Mouse (Mus musculus) limb, embryonic 14.5 days (tissue): ENCODE measurements at regions not wholly inside any gene's neighbourhood (a gene's known extent, or its start where the extent isn't known, plus 50 kb on each side); places are given as distances from the start of the nearest gene placed in this dataset.

ENCODE experiments used
- ATAC-seq: fragments of 200-750 bp; cut with Nextera tagmentation; 2 replicates; pipeline ENCODE4 v1.8.0; 2017; ENCODE audit warnings: low read depth, moderate number of reproducible peaks, moderate TSS enrichment; ENCODE audit not compliant: low FRiP score
- DNase-seq: peaks from one replicate; pipeline ENCODE4 v3.0.0-alpha.2; 2015; ENCODE audit warnings: low spot score
- H3K27ac ChIP-seq: fragments of 300-500 bp; sonication (generic); replicated peaks from 2 replicates; pipeline ENCODE4 v1.5.1; 2014; ENCODE audit warnings: low read depth, mild to moderate bottlenecking, low read length, moderate library complexity, mixed read lengths
- H3K27me3 ChIP-seq: fragments of 300-500 bp; sonication (generic); 2 replicates; pipeline ENCODE4 v1.6.1; 2014; ENCODE audit warnings: low read length, mixed read lengths; ENCODE audit not compliant: control insufficient read depth, insufficient read depth
- H3K36me3 ChIP-seq: fragments of 300-500 bp; sonication (generic); 2 replicates; pipeline ENCODE4 v1.6.1; 2014; ENCODE audit warnings: mild to moderate bottlenecking, low read length, moderate library complexity, mixed read lengths; ENCODE audit not compliant: control insufficient read depth, insufficient read depth
- H3K4me1 ChIP-seq: fragments of 300-500 bp; sonication (generic); 2 replicates; pipeline ENCODE4 v1.6.1; 2014; ENCODE audit warnings: antibody characterized with exemption, low read length, mixed read lengths; ENCODE audit not compliant: control insufficient read depth, insufficient read depth
- H3K4me2 ChIP-seq: fragments of 300-500 bp; sonication (generic); replicated peaks from 2 replicates; pipeline ENCODE4 v1.6.1; 2014; ENCODE audit warnings: low read depth, mild to moderate bottlenecking, low read length, moderate library complexity; ENCODE audit not compliant: severe bottlenecking
- H3K4me3 ChIP-seq: fragments of 300-500 bp; sonication (generic); replicated peaks from 2 replicates; pipeline ENCODE4 v1.5.1; 2014; ENCODE audit warnings: low read length
- H3K9ac ChIP-seq: fragments of 300-500 bp; sonication (generic); 2 replicates; pipeline ENCODE4 v1.6.1; 2014; ENCODE audit warnings: mild to moderate bottlenecking, low read depth, low read length, moderate library complexity; ENCODE audit not compliant: severe bottlenecking
- H3K9me3 ChIP-seq: fragments of 300-500 bp; sonication (generic); 2 replicates; pipeline ENCODE4 v1.6.1; 2016; ENCODE audit warnings: low read length; ENCODE audit not compliant: control insufficient read depth
- POLR2A ChIP-seq: fragments of 200-500 bp; IDR thresholded peaks from 2 replicates; pipeline ENCODE4 v1.8.0; 2012; ENCODE audit warnings: inconsistent platforms, mild to moderate bottlenecking, moderate library complexity, borderline replicate concordance; ENCODE audit not compliant: insufficient read depth, insufficient read length; ENCODE audit errors: extremely low read depth
- WGBS: fragments of 180-500 bp; shearing (Covaris S2); extraction: QIAGEN DNeasy Blood & Tissue Kit; methylation state at CpG from one replicate; pipeline ENCODE4 v1.1.7; 2014; 5-methylcytosine and 5-hydroxymethylcytosine counted together

DNA sequence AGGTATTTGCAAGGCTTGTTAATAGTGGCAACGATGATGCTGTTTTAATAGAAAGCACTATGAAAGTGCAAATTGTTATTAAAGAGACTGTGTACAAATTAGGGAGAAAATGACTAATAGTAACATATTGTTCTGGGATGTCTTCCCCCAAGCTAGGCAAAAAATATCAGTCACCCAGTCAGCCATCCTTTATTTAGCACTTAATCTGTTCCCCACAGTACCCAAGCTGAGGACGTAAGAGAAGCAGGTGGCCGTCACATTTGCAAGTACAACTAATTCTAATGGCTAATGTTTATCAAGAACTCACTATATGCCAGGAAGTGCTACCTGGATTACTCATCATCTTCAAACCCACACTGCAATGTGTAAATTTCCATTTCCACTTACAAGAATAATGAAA is 432.5 kb upstream of the Kif18a start:
- DNase-seq, result no peak
- no peak overlapping the region for H3K9ac ChIP-seq
- no peaks in the 10 kb centered on the region for H3K36me3 ChIP-seq
- H3K4me2 ChIP-seq, result no peak overlapping the region
- no peak overlapping the region for H3K4me3 ChIP-seq
- no peaks in the 10 kb centered on the region for H3K9me3 ChIP-seq
- ATAC-seq, result no peak
- WGBS, result 79% methylated on average over 3 of the region's 3 CpGs
- no peaks in the 10 kb centered on the region for H3K4me1 ChIP-seq
- no peak for TF ChIP-seq POLR2A
- no peak overlapping the region for H3K27ac ChIP-seq
- H3K27me3 ChIP-seq, result no peaks in the 10 kb centered on the region

DNA sequence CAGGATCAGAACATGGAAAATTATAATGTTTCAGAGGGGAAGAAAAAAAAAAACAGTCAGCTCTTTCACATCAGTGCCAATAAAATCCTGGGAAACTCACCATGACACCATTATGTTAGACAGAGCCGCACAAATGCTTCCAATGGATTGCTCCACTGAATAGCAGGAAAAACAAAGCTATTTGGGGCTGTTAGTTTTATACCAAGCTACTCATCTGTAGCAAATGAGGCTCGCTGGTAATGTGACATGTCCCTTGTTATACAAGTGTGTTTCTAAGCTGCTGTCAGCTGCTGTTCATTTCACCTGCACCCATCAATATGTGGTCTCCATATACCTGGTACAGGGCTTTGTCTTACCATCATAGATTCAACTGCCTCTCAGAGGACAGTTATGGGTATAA is 426.1 kb upstream of the Kif18a start:
- H3K27me3 ChIP-seq, result no peaks in the 10 kb centered on the region
- no peaks in the 10 kb centered on the region for H3K36me3 ChIP-seq
- DNase-seq, result no peak
- H3K4me3 ChIP-seq, result no peak overlapping the region
- TF ChIP-seq POLR2A, result no peak
- no peak overlapping the region for H3K27ac ChIP-seq
- WGBS, result 71% methylated on average over 2 of the region's 2 CpGs
- H3K9ac ChIP-seq, result no peak overlapping the region
- H3K4me2 ChIP-seq, result no peak overlapping the region
- H3K9me3 ChIP-seq, result no peaks in the 10 kb centered on the region
- H3K4me1 ChIP-seq, result no peaks in the 10 kb centered on the region
- ATAC-seq, result no peak

DNA sequence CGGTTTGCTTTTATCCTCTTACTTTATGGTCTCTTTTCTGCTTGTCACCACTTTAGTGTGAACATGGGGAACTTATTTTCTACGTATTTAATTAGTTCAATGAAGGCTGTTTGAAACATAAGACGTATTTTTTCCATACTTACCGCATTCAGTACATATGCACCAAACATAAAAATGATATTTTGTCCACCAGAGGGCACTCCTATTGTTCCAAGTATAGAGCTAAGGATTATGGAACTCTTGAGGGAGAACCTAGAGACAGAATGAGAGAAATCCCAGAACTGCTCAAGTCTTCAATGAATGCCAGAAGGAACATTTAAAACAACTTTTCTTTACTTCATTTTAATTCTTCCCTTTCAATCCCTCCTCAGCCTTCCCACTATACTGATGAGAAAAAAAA is 403.4 kb upstream of the Kif18a start:
- no peak for ATAC-seq
- Histone ChIP-seq H3K9ac (no peak overlapping the region), H3K27ac (no peak overlapping the region), H3K4me1 (no peaks in the 10 kb centered on the region), H3K4me2 (no peak overlapping the region), H3K9me3 (no peaks in the 10 kb centered on the region), H3K4me3 (no peak overlapping the region), H3K27me3 (no peaks in the 10 kb centered on the region), H3K36me3 (no peaks in the 10 kb centered on the region)
- no peak for TF ChIP-seq POLR2A
- 61% methylated on average over 4 of the region's 4 CpGs for WGBS
- peak; percentile 52 for DNase-seq

DNA sequence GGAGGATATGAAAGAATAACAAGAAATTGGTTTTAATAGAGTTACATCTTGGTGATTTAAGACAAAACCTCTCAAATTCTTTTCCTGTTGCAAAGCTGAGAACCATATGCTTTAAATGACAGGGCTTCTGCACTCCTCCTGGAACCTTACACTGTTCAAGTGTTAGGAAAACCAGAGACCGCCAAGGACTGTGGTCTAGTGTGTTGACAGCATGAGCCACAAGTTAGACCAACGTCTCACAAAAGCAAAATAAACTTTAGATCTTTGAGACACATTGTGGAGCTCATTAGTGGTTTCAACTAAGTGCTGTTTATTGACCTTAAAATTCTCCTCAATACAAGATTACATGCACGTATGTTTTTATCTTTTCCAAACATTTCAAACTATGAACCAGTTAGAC is 402.9 kb upstream of the Kif18a start:
- TF ChIP-seq POLR2A, result no peak
- WGBS, result 35% methylated on average over 3 of the region's 3 CpGs
- Histone ChIP-seq H3K9ac (no peak overlapping the region), H3K36me3 (no peaks in the 10 kb centered on the region), H3K27me3 (no peaks in the 10 kb centered on the region), H3K4me3 (no peak overlapping the region), H3K4me2 (no peak overlapping the region), H3K4me1 (no peaks in the 10 kb centered on the region), H3K27ac (no peak overlapping the region), H3K9me3 (no peaks in the 10 kb centered on the region)
- ATAC-seq (no peak), DNase-seq (no peak)

DNA sequence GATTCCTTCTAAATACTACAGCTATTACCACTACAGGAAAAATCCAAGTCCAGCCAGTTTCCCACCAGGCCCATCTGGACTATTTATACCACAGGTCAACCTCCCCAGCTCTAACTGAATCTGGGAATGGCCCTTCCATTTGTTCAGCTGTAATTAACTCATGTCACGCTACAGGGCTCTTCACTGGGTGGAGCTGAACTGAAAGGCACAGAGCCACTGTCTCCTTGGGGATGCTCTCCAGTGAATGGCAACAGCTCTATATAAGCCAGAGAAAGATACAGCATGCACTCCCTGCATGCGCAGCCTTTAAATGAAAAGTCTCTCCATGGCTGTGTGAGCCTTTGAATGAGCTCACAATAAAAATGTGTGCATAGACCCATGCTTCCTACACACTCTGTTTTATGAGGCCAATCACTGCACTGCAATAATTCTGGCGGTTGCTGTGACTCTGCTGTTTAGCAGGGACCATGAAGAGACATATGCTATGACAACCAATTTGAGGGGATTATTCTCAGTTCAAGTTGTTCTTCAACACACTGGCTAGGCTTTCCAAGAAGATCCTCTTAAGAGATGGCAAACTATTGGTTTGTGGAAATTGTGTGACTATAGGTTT is 376.3 kb upstream of the Kif18a start:
- H3K9ac ChIP-seq, result no peak overlapping the region
- H3K27ac ChIP-seq, result no peak overlapping the region
- no peaks in the 10 kb centered on the region for H3K4me1 ChIP-seq
- TF ChIP-seq POLR2A, result no peak
- H3K27me3 ChIP-seq, result no peaks in the 10 kb centered on the region
- no peak for DNase-seq
- H3K9me3 ChIP-seq, result no peaks in the 10 kb centered on the region
- WGBS, result 50% methylated on average over 3 of the region's 3 CpGs
- no peak overlapping the region for H3K4me3 ChIP-seq
- ATAC-seq, result no peak
- no peaks in the 10 kb centered on the region for H3K36me3 ChIP-seq
- H3K4me2 ChIP-seq, result no peak overlapping the region

DNA sequence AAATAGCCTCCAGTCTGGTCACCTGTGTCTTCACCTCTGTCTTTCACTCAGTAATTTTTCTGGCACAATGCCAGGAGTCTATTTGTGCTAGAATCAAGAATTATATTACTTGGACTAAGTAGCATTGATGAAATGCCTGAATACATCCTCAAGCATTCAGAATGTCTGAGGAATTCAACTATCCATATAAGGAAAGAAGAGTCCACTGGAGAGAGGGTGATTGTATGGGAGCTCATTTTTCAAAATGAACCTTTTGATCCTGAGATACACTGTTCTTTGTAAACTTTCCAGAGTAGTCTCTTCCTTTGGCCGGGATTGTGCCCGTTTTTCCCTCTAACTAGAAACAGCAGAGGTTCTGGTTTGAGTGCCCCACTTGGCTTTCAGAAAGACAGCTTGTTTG is 367.0 kb upstream of the Kif18a start:
- Histone ChIP-seq H3K4me1 (no peaks in the 10 kb centered on the region), H3K27ac (no peak overlapping the region), H3K4me2 (no peak overlapping the region), H3K4me3 (no peak overlapping the region), H3K9me3 (no peaks in the 10 kb centered on the region), H3K27me3 (no peaks in the 10 kb centered on the region), H3K36me3 (no peaks in the 10 kb centered on the region), H3K9ac (no peak overlapping the region)
- TF ChIP-seq POLR2A, result no peak
- 45% methylated on average over 2 of the region's 2 CpGs for WGBS
- DNase-seq (no peak), ATAC-seq (no peak)
